Comparison of ENCODE assay signal across 7 mouse cellular contexts in genomic region chr19:36409280-36409860, GRCm38 (mm10).
DNase-seq lines count a peak whose midpoint lies in the region; ATAC-seq and TF ChIP-seq lines count a peak whose summit lies in the region.

No protein-coding gene starts in this region.

- H3K4me2 ChIP-seq in embryonic facial prominence, embryonic 12.5 days (replicated peaks) = peak overlapping the region; percentile 96
- H3K4me2 ChIP-seq in limb, embryonic 13.5 days (replicated peaks) = peak overlapping the region; percentile 97
- H3K4me2 ChIP-seq in midbrain, embryonic 16.5 days (ENCODE audit: low read length) = peak overlapping the region; percentile 96

- no peak for TF ChIP-seq POLR2A in heart, adult 2 months (IDR thresholded peaks at IDR 0.05; ENCODE audit: insufficient read depth, low read depth, low read length)

- 0 out of 2 replicates have a peak, but pooled peaks cover 2% of the 10 kb centered on the region for H3K79me2 ChIP-seq in heart, adult 2 months (replicated peaks; ENCODE audit: control insufficient read depth, insufficient read depth, low read length)

- peaks cover 3% of the 10 kb centered on the region; the same call in 1 of the 2 replicates for H3K4me1 ChIP-seq in embryonic facial prominence, embryonic 12.5 days
- peaks cover 4% of the 10 kb centered on the region for H3K4me1 ChIP-seq in heart, adult 2 months (ENCODE audit: control insufficient read depth, insufficient read depth, low read length)
- H3K4me1 ChIP-seq in limb, embryonic 13.5 days = peaks cover 4% of the 10 kb centered on the region; the same call in 1 of the 2 replicates
- H3K4me1 ChIP-seq in midbrain, embryonic 16.5 days (ENCODE audit: control insufficient read depth, insufficient read depth, low read length) = peaks cover 10% of the 10 kb centered on the region

- H3K27ac ChIP-seq in embryonic facial prominence, embryonic 12.5 days = no peak overlapping the region
- peak overlapping the region; percentile 51 for H3K27ac ChIP-seq in heart, adult 2 months
- H3K27ac ChIP-seq in limb, embryonic 13.5 days = no peak overlapping the region
- no peak overlapping the region; the same call in 1 of the 2 replicates for H3K27ac ChIP-seq in midbrain, embryonic 16.5 days (ENCODE audit: low read length)

- H3K9ac ChIP-seq in embryonic facial prominence, embryonic 12.5 days = peak overlapping the region; percentile 53
- H3K9ac ChIP-seq in heart, adult 2 months (ENCODE audit: low read depth, low read length) = peak overlapping the region; percentile 89
- peak overlapping the region; percentile 68 for H3K9ac ChIP-seq in limb, embryonic 13.5 days
- H3K9ac ChIP-seq in midbrain, embryonic 16.5 days (ENCODE audit: low read depth, low read length) = peak overlapping the region; percentile 78

- H3K36me3 ChIP-seq in embryonic facial prominence, embryonic 12.5 days = no peaks in the 10 kb centered on the region
- peaks cover 4% of the 10 kb centered on the region; the same call in 1 of the 2 replicates for H3K36me3 ChIP-seq in heart, adult 2 months (ENCODE audit: control insufficient read depth, insufficient read depth, low read length)
- no peaks in the 10 kb centered on the region for H3K36me3 ChIP-seq in limb, embryonic 13.5 days
- H3K36me3 ChIP-seq in midbrain, embryonic 16.5 days (ENCODE audit: control insufficient read depth, insufficient read depth, low read length) = no peaks in the 10 kb centered on the region

- H3K4me3 ChIP-seq in embryonic facial prominence, embryonic 12.5 days = peak overlapping the region; percentile 66
- peak overlapping the region; percentile 70 for H3K4me3 ChIP-seq in heart, adult 2 months
- H3K4me3 ChIP-seq in limb, embryonic 13.5 days = peak overlapping the region; percentile 72
- H3K4me3 ChIP-seq in midbrain, embryonic 16.5 days (ENCODE audit: low read depth, low read length) = peak overlapping the region; percentile 83

- no peaks in the 10 kb centered on the region for H3K9me3 ChIP-seq in embryonic facial prominence, embryonic 12.5 days
- H3K9me3 ChIP-seq in limb, embryonic 13.5 days = no peaks in the 10 kb centered on the region
- no peaks in the 10 kb centered on the region for H3K9me3 ChIP-seq in midbrain, embryonic 16.5 days (replicated peaks; ENCODE audit: control insufficient read depth, low read length, poor library complexity, severe bottlenecking)

- H3K27me3 ChIP-seq in embryonic facial prominence, embryonic 12.5 days = peaks cover 14% of the 10 kb centered on the region
- H3K27me3 ChIP-seq in heart, adult 2 months (ENCODE audit: control insufficient read depth, insufficient read depth, low read length) = no peaks in the 10 kb centered on the region
- peaks cover 42% of the 10 kb centered on the region for H3K27me3 ChIP-seq in limb, embryonic 13.5 days
- peaks cover 3% of the 10 kb centered on the region; the same call in 1 of the 2 replicates for H3K27me3 ChIP-seq in midbrain, embryonic 16.5 days (ENCODE audit: control insufficient read depth, insufficient read depth, low read depth, low read length)

- 1% methylated on average over 36 of the region's 53 CpGs for WGBS in embryonic facial prominence, embryonic 12.5 days
- WGBS in heart, adult 2 months = 2% methylated on average over 32 of the region's 53 CpGs
- under 1% methylated on average over 30 of the region's 53 CpGs for WGBS in limb, embryonic 13.5 days
- WGBS in midbrain, embryonic 16.5 days = under 1% methylated on average over 35 of the region's 53 CpGs

- peak; percentile 95 for ATAC-seq in embryonic facial prominence, embryonic 12.5 days (ENCODE audit: insufficient number of reproducible peaks, insufficient read depth, low FRiP score, low TSS enrichment)
- peak; percentile 95 for ATAC-seq in limb, embryonic 13.5 days (ENCODE audit: low FRiP score, low read depth)
- ATAC-seq in midbrain, embryonic 16.5 days = peak; percentile 95

- TF ChIP-seq CTCF in heart, adult 2 months (IDR thresholded peaks at IDR 0.05) = peak; percentile 22; the same call in 1 of the 2 replicates

- TF ChIP-seq EP300 in heart, adult 2 months (IDR thresholded peaks at IDR 0.05; ENCODE audit: insufficient read depth, low read depth, low read length) = 0 out of 2 replicates have a peak, but pooled peaks have one; percentile 27

- intact Hi-C loops in heart, adult 2 months (cut with DNase I) = loop anchor here (5.0 kb wide), 1 partner anchor 143 kb away; the partner anchor contains the start of gene Hectd2

- DNase-seq in adrenal gland, postnatal 25 days = peak; percentile 98
- DNase-seq in heart, adult 2 months = peak; percentile 99 to 100
- DNase-seq in kidney, adult 8-10 months = peak; percentile 95 to 96
- DNase-seq in spleen, postnatal 10 days (ENCODE audit: low spot score in 2 of 2) = peak; percentile 99 to 100
